Mouse (Mus musculus) limb, embryonic 15.5 days (tissue): ENCODE results near the gene Plekhb2. TPM values are rescaled to one million over a fixed set of nuclear protein-coding genes. Genes with fewer than 3 reads are reported as not detected.

ENCODE experiments used
- ATAC-seq: fragments of 200-750 bp; cut with Nextera tagmentation; 2 replicates; pipeline ENCODE4 v1.8.0; 2017; ENCODE audit warnings: low read depth, moderate TSS enrichment; ENCODE audit not compliant: insufficient number of reproducible peaks, low FRiP score, low TSS enrichment
- H3K27ac ChIP-seq: fragments of 300-500 bp; sonication (generic); 2 replicates; pipeline ENCODE4 v1.5.1; 2015; ENCODE audit warnings: moderate library complexity, mild to moderate bottlenecking, inconsistent platforms
- H3K27me3 ChIP-seq: fragments of 300-500 bp; sonication (generic); 2 replicates; pipeline ENCODE4 v1.6.1; 2015; ENCODE audit warnings: inconsistent platforms
- H3K36me3 ChIP-seq: fragments of 300-500 bp; sonication (generic); 2 replicates; pipeline ENCODE4 v1.6.1; 2015; ENCODE audit warnings: inconsistent platforms
- H3K4me1 ChIP-seq: fragments of 300-500 bp; sonication (generic); 2 replicates; pipeline ENCODE4 v1.6.1; 2015; ENCODE audit warnings: inconsistent platforms
- H3K4me2 ChIP-seq: fragments of 300-500 bp; sonication (generic); 2 replicates; pipeline ENCODE4 v1.6.1; 2015; ENCODE audit warnings: mild to moderate bottlenecking, inconsistent platforms
- H3K4me3 ChIP-seq: fragments of 300-500 bp; sonication (generic); 2 replicates; pipeline ENCODE4 v1.5.1; 2015; ENCODE audit warnings: mild to moderate bottlenecking, inconsistent platforms
- H3K9ac ChIP-seq: fragments of 300-500 bp; sonication (generic); 2 replicates; pipeline ENCODE4 v1.6.1; 2015; ENCODE audit warnings: inconsistent platforms
- H3K9me3 ChIP-seq: fragments of 300-500 bp; sonication (generic); 2 replicates; pipeline ENCODE4 v1.6.1; 2016; ENCODE audit warnings: inconsistent platforms
- WGBS: fragments of 180-500 bp; shearing (Covaris S2); methylation state at CpG from one replicate; pipeline ENCODE4 v1.1.7; 2015; 5-methylcytosine and 5-hydroxymethylcytosine counted together
- polyA plus RNA-seq: library from polyadenylated mRNA; unstranded; fragments of >200 nt; fragmentation: Nextera tagmentation; extraction: Ambion mirVana; gene quantifications from 2 replicates; pipeline ENCODE4 v1.2.1, GENCODE M21; 2015

Gene Plekhb2
- polyA plus RNA-seq, 1 experiment from 2014 or later = 20.4 TPM

DNA sequence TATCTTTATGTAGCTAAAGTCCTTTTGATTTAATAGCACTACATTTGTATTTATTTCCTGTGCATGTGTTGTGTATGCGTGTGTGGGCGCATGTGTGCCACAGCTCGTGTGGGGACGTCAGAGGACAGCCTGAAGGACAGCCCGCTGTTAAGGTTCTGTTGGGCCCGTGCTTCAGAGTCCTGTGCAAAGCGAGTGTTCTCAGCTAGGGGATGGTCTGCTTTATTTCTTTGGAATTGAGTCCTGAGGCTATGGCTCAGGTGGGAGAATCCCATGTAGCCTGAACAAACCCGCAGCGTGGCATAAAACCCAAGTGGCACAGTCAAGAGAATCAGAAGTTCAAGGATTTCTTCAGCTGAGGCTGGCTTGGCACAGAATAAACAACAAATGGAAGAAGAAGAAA, 21.4 kb downstream of the Plekhb2 start:
- no peak for ATAC-seq
- no peak overlapping the region for H3K27ac ChIP-seq
- H3K9me3 ChIP-seq = no peaks in the 10 kb centered on the region
- WGBS = 95% methylated on average over 9 of the region's 9 CpGs
- H3K4me1 ChIP-seq = no peaks in the 10 kb centered on the region
- H3K27me3 ChIP-seq = no peaks in the 10 kb centered on the region
- no peak overlapping the region for H3K4me3 ChIP-seq
- peaks cover 4% of the 10 kb centered on the region; the same call in 1 of the 2 replicates for H3K36me3 ChIP-seq
- no peak overlapping the region for H3K9ac ChIP-seq
- H3K4me2 ChIP-seq = no peak overlapping the region

DNA sequence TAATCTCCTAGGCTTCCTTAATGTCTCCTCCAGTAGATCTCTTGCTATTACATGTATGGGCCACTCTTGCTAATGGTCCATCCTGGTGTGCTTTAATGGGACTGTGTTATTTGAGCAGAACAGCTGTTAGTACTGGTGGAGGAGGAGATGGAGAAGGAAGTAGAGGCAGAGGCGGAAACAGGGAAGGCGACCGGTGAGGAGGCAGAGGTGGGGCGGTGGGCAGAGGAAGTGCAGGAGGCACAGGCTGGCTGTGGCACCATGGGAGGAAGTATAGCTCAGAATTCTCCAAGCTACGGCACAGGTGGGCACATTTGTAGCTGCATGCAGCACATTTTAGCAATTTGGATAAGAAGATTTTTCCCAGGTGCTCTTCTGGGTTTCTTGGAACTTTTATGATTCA, 23.8 kb downstream of the Plekhb2 start:
- Histone ChIP-seq H3K4me3 (no peak overlapping the region), H3K36me3 (peaks cover 3% of the 10 kb centered on the region; the same call in 1 of the 2 replicates), H3K9ac (no peak overlapping the region), H3K9me3 (no peaks in the 10 kb centered on the region), H3K4me1 (no peaks in the 10 kb centered on the region), H3K4me2 (no peak overlapping the region), H3K27ac (no peak overlapping the region), H3K27me3 (no peaks in the 10 kb centered on the region)
- no peak for ATAC-seq
- WGBS = 70% methylated on average over 5 of the region's 5 CpGs

- no peaks in the 10 kb centered on the region for H3K9me3 ChIP-seq
- no peaks in the 10 kb centered on the region for H3K27me3 ChIP-seq
- H3K36me3 ChIP-seq = no peaks in the 10 kb centered on the region
- 75% methylated on average over 6 of the region's 6 CpGs for WGBS
- no peak overlapping the region for H3K4me2 ChIP-seq
- H3K27ac ChIP-seq = no peak overlapping the region
- H3K4me3 ChIP-seq = no peak overlapping the region
- H3K9ac ChIP-seq = no peak overlapping the region
- H3K4me1 ChIP-seq = no peaks in the 10 kb centered on the region
- no peak for ATAC-seq
Observed at GRCm38 (mm10) chr1:34879611-34880010, 29.8 kb downstream of the Plekhb2 start.

- no peaks in the 10 kb centered on the region for H3K36me3 ChIP-seq
- H3K9me3 ChIP-seq = no peaks in the 10 kb centered on the region
- no peak overlapping the region for H3K27ac ChIP-seq
- no peak for ATAC-seq
- H3K9ac ChIP-seq = no peak overlapping the region
- no peak overlapping the region for H3K4me3 ChIP-seq
- H3K4me2 ChIP-seq = no peak overlapping the region
- H3K4me1 ChIP-seq = no peaks in the 10 kb centered on the region
- no peaks in the 10 kb centered on the region for H3K27me3 ChIP-seq
Observed at GRCm38 (mm10) chr1:34883776-34884175, 34.0 kb downstream of the Plekhb2 start.

GRCm38 (mm10) chr1:34891559-34892289, 41.9 kb downstream of the Plekhb2 start:
- no peak overlapping the region for H3K9ac ChIP-seq
- 51% methylated on average over 14 of the region's 14 CpGs for WGBS
- peaks cover 8% of the 10 kb centered on the region for H3K27me3 ChIP-seq

DNA sequence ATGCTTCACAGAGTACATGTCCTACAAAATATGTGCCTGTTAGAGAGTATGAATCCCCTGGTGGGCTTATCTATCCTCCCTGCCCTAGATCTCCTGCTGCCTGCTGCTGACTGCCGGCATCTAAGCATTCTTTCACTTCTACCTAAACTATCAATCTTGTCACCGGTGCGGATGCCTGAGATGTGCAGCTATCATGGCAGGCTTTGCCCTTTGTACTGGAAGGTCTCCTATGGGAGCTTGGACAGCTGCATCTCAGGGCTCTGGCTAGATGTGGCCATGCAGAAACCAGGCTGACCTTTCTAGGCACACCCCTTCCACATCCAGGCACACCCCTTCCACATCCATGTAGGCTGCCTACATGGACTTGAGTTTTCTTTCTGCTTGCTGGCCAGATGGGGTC, 42.7 kb downstream of the Plekhb2 start:
- WGBS = 59% methylated on average over 3 of the region's 3 CpGs
- ATAC-seq = no peak
- H3K36me3 ChIP-seq = no peaks in the 10 kb centered on the region
- H3K9ac ChIP-seq = no peak overlapping the region
- no peaks in the 10 kb centered on the region for H3K9me3 ChIP-seq
- no peak overlapping the region for H3K27ac ChIP-seq
- peaks cover 8% of the 10 kb centered on the region for H3K27me3 ChIP-seq
- no peak overlapping the region for H3K4me2 ChIP-seq
- H3K4me3 ChIP-seq = no peak overlapping the region
- H3K4me1 ChIP-seq = no peaks in the 10 kb centered on the region

More at GRCm38 (mm10) chr1:34891559-34892289, 41.9 kb downstream of the Plekhb2 start:
- no peak for ATAC-seq
- Histone ChIP-seq H3K4me1 (no peaks in the 10 kb centered on the region), H3K4me2 (no peak overlapping the region), H3K36me3 (no peaks in the 10 kb centered on the region), H3K9me3 (no peaks in the 10 kb centered on the region), H3K4me3 (no peak overlapping the region), H3K27ac (no peak overlapping the region)

- H3K36me3 ChIP-seq = no peaks in the 10 kb centered on the region
- peaks cover 8% of the 10 kb centered on the region for H3K27me3 ChIP-seq
- ATAC-seq = no peak
- 70% methylated on average over 4 of the region's 4 CpGs for WGBS
- H3K9ac ChIP-seq = no peak overlapping the region
- no peak overlapping the region for H3K4me2 ChIP-seq
- no peaks in the 10 kb centered on the region for H3K4me1 ChIP-seq
- no peak overlapping the region for H3K27ac ChIP-seq
- H3K4me3 ChIP-seq = no peak overlapping the region
- no peaks in the 10 kb centered on the region for H3K9me3 ChIP-seq
Observed at GRCm38 (mm10) chr1:34893331-34893730, 43.6 kb downstream of the Plekhb2 start.

DNA sequence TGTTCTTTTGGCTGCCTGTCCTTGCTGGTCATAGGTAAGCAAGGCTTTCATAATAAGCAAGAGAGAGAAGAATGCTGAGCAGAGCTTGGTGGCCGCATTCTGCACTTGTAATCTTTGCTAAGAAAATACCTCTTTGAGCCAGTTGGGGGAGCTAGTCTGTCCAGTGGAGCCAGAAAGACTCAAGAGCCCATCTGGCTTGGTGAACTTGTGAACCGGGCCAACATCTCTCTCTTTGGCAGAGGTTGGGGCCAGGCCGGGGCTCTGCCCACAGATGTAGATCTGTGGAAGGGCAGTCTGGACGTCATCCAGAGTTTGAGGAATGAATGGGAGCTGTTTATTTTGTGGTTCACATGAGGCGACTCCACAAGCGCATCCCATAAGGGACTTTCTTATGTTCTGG, 44.1 kb downstream of the Plekhb2 start:
- H3K4me3 ChIP-seq = no peak overlapping the region
- no peaks in the 10 kb centered on the region for H3K36me3 ChIP-seq
- no peaks in the 10 kb centered on the region for H3K9me3 ChIP-seq
- H3K27ac ChIP-seq = no peak overlapping the region
- no peaks in the 10 kb centered on the region for H3K4me1 ChIP-seq
- H3K27me3 ChIP-seq = peaks cover 8% of the 10 kb centered on the region
- 76% methylated on average over 6 of the region's 6 CpGs for WGBS
- H3K4me2 ChIP-seq = no peak overlapping the region
- no peak overlapping the region for H3K9ac ChIP-seq
- ATAC-seq = no peak

GRCm38 (mm10) chr1:34896102-34896501, 46.3 kb downstream of the Plekhb2 start:
- Histone ChIP-seq H3K36me3 (no peaks in the 10 kb centered on the region), H3K4me1 (no peaks in the 10 kb centered on the region), H3K27me3 (peaks cover 8% of the 10 kb centered on the region), H3K4me2 (no peak overlapping the region), H3K27ac (no peak overlapping the region), H3K9ac (no peak overlapping the region), H3K9me3 (no peaks in the 10 kb centered on the region), H3K4me3 (no peak overlapping the region)
- no peak for ATAC-seq
- 82% methylated on average over 5 of the region's 5 CpGs for WGBS

GRCm38 (mm10) chr1:34896898-34897297, 47.1 kb downstream of the Plekhb2 start:
- Histone ChIP-seq H3K9ac (no peak overlapping the region), H3K4me2 (no peak overlapping the region), H3K27ac (no peak overlapping the region), H3K9me3 (no peaks in the 10 kb centered on the region), H3K27me3 (peaks cover 5% of the 10 kb centered on the region), H3K4me3 (no peak overlapping the region), H3K4me1 (no peaks in the 10 kb centered on the region), H3K36me3 (no peaks in the 10 kb centered on the region)
- no peak for ATAC-seq
- 55% methylated on average over 4 of the region's 4 CpGs for WGBS

- Histone ChIP-seq H3K4me3 (no peak overlapping the region), H3K4me1 (no peaks in the 10 kb centered on the region), H3K36me3 (no peaks in the 10 kb centered on the region), H3K9me3 (peaks cover 9% of the 10 kb centered on the region; the same call in 1 of the 2 replicates), H3K4me2 (no peak overlapping the region), H3K27me3 (no peaks in the 10 kb centered on the region), H3K9ac (no peak overlapping the region), H3K27ac (no peak overlapping the region)
- ATAC-seq = no peak
- 91% methylated on average over 15 of the region's 15 CpGs for WGBS
Observed at GRCm38 (mm10) chr1:34928656-34929055, 78.9 kb downstream of the Plekhb2 start.
